Mouse (Mus musculus): ENCODE data around the gene Slc16a10.

Gene Slc16a10

DNA sequence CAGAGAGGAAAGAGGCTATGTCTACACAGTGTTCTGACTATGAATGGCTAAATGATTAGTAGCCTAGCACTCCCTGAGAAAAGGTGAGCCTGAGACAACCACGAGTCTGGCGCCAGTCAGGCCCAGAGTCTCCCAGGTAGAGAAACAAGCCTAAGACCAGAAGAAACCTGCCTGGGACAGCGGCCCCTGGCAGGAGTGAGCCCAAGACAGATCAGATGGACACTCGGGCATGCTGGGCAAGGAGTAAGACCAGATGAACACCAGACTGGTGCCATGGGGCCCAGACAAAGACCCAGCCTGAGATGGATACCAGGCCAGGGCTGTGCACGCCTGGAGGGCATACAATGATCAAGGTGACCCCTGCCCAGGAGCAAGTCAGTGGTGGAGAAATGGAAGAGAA lies 32.5 kb downstream of the Slc16a10 start:
- ATAC-seq (ENCODE audit: low TSS enrichment) = no peak

DNA sequence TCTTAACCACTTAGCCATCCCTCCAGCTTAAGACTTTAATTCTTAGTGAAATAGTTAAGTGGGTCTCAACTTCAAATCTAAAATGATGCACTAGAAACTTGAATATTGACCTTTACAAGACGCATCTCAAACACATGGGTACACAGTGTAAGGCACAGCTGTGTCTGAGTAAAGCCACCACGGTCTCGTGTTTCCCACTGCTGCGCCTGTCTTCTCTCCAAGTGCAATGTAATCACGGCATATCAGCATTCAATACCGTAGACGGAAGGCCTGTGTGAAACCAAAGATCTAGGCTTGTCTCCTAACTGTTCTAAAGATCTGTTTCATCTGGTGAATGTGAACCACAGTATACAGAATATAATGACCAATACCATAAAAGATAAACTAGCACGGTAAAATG lies 33.1 kb downstream of the Slc16a10 start:
- ATAC-seq (ENCODE audit: low TSS enrichment) = no peak

DNA sequence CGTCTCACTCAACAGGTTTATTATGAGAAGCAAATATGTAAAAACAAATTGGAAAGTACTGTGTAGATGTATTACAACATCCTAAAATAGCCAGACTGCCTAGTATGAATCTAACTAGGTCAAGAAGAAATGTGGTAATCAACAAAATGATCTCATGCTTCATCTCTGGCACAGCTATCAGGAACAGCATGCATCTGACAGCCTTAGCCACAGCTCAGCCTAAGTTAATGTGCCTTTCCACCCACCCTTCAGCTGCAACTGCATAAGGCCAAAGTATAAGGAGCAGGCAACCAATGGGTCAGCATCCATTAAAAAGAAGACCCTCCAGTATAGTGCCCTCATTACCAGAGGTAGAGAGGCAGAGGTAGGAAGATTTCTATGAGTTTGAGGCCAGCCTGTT lies 34.1 kb downstream of the Slc16a10 start:
- ATAC-seq (ENCODE audit: low TSS enrichment) = peak; percentile 96

DNA sequence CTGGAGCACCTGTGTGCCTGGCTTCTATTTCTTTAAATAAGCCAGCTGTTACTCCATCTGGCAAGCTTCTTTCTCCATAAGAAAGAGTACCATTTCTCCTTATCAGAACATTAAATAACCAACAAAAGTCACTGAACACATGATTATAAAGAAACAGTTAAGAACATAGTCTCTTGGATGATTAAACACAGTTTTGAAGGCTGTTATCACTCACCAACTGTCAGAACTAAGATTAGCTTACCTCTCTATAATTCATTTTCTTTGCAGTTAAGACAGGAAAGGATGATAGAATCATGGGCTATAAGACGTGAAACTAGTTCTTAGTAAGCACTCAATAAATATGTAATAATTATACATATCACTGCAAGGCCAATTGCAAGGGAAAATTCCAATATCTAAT lies 36.9 kb downstream of the Slc16a10 start:
- ATAC-seq (ENCODE audit: low TSS enrichment) = no peak

DNA sequence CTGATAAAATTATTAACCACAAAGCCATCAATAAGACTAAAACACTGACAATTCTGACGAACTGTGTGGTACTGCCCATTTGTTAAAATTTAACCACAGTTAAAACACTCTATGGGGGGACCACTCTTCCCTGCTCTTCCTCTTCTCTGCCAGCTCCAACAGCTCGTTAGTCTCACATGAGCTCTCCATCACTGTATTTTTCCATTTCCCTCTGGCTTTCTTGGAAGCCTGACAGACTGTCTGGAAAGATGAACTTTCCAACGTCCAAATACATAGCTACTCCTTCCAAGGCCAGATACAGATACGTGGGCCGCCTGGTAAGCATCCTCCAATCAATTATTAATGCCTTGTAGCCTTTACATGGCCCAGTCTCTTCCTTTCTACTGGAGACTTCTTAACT lies 38.3 kb downstream of the Slc16a10 start:
- ATAC-seq (ENCODE audit: low TSS enrichment) = no peak

DNA sequence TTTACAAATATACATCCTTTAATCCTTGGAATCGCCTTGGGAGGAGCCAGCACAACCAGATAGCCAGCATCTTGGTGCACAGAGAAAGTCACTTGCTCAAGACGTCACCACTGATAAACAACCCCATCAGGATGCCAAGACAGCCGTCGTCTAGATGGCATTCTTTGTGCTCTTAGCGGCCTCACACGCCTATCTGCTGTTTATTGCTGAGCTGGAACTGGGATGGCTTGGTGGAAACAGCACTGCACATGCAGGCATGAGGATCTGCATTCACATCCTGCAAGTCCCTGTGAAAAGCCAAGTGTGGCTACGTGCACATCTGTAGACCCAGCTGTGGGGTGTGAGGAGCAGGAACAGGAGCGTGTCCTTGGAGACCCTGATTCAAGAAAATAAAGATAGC lies 39.1 kb downstream of the Slc16a10 start:
- ATAC-seq (ENCODE audit: low TSS enrichment) = no peak

DNA sequence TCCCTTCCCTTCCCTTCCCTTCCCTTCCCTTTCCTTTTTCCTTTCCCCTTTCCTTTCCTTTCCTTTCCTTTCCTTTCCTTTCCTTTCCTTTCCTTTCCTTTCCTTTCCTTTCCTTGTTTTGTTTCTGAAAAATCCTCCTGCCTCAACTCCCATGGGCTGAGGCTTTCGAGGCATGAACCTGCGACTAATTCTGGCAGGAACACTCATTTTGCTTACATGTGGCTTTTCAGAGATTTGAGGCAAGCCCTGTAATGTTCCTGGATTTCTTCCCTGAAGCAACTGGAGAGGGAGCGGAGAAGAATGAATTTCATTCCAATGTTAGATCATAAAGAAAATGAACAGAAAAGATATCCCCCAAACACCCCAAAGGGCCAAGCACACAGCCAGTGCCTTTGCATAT lies 39.9 kb downstream of the Slc16a10 start:
- no peak for ATAC-seq (ENCODE audit: low TSS enrichment)

DNA sequence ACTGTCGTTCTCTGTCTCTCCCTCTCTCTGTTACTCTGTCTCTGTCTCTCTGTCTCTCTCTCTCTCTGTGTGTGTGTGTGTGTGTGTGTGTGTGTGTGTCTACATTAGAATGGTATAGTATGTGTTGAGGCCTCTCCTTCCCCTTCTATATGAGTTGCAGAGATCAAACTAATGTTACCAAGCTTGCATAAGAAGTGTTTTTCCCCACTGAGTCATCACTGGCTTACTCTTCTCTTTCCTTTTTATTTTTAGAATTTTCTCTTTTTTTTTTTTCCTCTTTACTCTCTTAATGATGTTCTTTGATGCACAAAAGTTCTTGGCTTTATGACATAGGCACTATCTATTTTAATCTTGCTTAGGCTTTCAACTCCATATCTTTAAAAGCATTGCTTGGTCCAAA lies 43.6 kb downstream of the Slc16a10 start:
- ATAC-seq (ENCODE audit: low TSS enrichment) = peak; percentile 88

DNA sequence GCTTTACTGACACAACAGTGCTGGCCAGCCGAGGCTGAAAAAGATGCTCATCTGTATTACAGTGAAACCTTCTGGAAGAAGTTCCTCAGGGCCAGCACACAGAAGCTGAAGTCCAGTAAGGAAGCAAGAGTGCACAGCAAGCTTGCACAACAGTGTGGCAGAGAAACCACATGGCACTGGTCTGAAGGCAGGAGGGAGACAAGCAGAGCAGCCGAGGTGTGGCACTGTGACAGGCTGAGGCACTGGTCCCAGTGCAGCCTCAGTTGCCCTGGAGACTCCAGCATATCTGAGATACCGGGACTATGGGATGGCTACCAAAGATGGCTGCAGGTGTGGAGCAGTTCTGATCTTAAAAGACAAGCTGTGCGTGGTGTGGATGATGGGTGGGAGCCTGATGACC lies 44.5 kb downstream of the Slc16a10 start:
- no peak for ATAC-seq (ENCODE audit: low TSS enrichment)

DNA sequence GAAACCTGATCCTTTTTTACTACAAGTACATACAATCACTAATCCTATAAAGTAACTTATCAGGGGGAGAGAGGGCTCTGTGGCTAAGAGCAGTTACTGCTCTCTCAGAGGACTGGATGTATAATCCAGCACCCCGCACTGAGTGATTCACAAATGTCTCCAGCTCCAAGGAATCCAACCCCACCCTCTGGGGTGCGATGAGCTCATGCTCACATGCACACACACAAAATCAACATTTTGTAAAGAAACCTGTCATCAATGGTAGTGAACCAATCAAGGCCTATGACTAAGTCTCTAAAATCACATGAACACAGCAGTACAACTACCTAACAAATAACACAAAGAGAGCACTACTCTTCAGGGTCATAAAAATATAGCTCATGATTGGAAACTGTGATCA lies 47.3 kb downstream of the Slc16a10 start:
- ATAC-seq (ENCODE audit: low TSS enrichment) = peak; percentile 35; the same call in 1 of the 2 replicates

DNA sequence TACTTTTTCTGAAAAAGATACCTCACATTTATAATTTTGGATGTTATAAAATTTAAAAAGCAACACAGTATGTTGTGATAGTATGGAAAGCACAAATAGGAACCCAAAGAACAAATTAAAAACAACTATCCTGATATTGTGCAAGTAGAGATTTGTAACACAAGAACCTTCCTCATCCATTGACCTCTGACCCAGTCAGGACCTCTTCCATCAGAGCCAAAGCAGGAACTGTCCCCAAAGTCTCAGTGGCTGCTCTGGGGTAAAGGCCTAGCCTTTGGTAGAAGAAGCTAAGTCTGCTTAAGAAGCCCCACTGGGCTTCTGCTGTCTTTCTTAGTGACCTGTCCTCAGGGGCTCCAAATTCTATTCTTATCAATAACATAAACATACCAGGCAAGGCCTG lies 48.5 kb downstream of the Slc16a10 start:
- ATAC-seq (ENCODE audit: low TSS enrichment) = no peak

DNA sequence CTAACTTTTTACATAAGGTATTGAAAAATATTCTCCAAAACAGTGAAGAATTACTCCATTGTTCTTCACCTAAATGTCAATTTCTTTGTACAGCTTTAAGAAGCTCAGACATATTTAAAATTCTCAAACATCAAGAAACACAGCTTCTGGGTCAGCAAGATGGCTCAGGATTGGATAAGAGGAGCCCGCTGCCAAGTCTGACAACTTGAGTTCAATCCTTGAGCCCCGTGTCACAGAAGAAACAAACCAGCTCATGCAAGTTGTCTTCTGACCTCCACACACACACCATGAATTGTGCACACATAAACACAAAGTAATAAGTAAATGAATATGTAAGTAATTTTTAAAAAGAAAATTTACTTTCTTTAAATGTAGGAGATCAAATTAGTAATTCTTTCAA lies 50.6 kb downstream of the Slc16a10 start:
- no peak for ATAC-seq (ENCODE audit: low TSS enrichment)

DNA sequence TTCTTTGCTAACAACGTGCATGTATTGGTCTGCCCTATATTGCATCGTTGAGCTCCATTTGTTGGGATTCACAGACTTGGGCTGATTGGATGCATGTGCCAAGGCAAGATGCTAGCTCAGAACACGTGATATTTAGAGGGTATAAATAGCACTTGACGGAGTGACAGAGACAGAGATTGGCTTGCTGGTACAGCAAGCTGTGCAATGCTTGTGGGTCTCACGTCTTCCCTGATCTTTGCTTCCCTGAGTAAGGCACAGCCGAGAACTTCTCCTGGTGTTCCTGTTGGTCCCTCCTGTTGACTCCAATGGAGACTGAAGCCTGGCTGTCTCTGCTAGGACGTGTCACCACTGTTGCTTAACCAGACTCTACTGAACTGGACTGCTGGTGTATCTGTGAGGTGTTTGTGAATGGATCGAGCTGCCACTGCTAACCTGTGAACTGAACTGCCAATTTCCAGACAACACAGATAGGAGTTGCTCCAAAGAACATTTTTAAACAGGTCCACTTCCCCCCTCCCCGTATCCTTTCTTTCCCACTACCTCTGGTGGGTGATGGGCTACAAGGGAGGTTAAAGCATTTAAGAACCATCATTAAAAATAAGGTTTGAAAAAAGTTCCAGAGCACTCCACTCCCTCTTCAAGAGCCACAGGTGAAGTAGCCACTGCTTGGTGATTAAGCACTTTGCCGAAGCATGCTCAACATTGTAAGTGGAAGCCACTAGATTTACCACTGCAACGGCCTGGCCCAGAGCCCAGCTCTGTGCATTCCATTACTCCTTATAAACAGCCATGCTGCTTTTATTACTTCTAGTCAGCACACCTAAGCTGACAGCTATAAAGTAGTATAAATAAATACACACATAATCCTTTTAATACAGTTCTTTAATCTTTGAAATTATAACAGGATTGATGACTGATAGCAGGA lies 51.3 kb downstream of the Slc16a10 start:
- no peak for ATAC-seq (ENCODE audit: low TSS enrichment)

DNA sequence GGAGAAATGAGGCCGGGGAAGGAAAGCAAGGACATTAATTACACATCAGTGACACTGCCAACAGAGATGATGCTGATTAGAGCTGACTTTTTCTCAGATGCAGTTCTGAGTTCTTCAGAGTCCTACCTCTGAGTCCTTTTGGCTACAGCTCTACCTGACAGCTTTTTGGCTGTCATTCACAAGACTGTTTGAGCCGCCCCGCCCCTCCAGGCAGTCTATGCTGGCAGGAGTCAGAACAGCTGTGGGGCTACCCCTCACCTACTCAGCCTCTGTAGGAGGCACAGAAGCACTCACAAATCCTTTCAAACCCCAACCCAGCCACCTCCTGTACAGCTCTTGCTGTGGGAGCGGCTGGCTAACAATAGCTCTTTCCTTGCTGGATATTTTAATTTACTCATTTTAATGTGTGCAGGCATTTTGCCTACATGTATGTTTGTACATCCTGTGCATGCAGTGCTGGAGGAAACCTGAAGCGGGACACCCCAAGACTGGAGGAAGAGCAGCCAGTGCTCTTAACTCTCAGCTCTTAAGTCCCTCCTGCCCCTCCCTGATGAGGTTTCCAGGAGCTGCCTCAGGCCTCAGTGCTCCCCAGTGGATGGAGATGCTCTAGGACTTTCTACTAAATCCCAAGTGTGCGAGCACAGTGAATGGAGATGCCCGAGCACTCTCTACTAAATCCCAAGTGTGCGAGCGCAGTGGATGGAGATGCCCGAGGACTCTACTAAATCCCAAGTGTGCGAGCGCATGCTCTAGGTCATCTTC lies 57.5 kb downstream of the Slc16a10 start:
- peak; percentile 85 for ATAC-seq (ENCODE audit: low TSS enrichment)

DNA sequence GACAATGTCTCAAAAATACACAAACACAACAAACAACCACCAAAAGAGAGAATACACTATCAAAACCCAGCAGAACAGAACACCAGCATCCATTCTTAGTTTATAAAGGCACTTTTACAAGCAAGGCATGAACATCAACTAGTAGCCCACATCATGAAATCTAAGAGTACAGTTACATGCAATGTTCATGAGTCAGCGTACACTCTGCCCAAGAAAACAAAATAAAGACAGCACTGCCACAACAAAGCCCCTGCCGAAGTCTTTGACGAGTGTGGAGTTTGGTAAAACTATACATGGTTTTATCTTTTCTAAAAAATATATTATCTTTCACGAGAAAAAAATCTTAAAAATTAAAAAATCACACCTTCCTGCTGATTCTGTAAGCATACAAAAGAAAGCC lies 58.5 kb downstream of the Slc16a10 start:
- no peak for ATAC-seq (ENCODE audit: low TSS enrichment)

DNA sequence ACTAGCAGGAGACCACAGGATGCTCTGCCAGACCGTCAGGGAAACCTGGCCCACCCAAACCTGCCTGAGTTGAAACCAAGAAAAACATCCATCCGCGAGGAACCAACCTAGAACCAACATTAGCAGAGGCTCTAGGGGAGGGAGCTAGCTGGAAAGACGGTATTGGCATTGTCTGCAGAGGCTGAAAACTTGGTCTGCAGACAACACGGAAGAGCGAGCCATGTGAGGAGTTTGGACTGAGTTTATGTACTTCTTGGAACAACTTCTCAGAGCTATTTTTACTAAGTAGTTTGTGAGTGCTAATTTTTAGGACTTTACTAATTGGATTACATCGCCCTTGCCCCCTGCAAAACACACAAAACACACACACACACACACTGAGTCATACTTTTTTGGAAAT lies 59.4 kb downstream of the Slc16a10 start:
- ATAC-seq (ENCODE audit: low TSS enrichment) = no peak

DNA sequence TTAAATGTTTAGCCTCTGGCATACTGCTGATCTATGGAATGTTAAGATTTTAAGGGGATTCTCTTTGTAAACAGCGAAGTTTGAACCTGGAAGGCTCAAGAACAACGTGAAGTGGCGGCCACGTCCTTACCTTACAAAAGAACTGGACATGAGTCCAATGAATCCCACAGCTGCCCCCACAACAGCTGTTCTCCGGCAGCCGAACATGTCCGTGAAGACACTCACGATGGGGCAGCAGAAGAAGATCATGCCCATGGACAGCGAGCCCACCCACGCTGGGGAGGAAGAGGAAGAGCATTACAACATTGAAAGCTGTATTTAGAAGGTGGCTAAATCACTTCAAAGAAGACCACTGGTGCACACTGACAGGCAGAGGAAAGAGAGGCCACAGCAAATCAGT lies 61.5 kb downstream of the Slc16a10 start:
- no peak for ATAC-seq (ENCODE audit: low TSS enrichment)

DNA sequence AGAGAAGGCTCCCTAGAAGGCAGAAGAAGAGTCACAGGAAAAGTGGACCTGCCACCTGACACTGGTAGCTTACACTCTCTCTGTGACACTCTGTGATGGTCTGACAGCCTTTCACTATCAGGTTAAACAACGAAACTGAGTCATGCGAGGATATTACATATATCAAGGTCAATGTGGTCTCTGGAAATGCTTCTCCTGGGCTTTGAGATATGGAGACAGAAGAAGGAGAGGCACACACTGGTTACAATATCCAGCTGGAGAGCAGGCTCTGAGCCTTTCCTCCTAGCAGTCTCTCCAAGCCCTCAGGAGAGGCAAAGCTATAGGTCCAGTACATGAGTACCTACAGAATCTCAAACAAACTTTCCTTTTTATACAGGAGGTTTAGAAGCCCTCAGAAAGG lies 62.8 kb downstream of the Slc16a10 start:
- no peak for ATAC-seq (ENCODE audit: low TSS enrichment)

DNA sequence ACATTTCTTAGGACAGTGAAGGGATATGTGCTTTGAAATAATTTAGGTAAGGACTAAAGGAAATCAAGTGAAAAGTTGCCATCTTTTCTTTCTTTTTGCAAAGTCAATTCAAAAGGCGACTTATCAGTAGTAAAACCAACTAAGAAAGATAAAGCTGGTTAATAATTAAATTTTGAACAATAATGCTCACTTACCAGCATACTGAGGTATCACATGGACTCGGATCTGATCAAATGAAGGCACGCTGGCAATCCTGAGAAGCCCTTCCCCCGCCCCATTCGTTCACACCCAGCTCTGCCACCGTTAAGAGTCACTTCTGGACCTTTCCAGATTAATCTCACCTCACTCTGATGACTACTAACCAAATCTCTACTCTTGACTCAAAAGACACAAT lies 64.1 kb downstream of the Slc16a10 start:
- ATAC-seq (ENCODE audit: low TSS enrichment) = no peak

DNA sequence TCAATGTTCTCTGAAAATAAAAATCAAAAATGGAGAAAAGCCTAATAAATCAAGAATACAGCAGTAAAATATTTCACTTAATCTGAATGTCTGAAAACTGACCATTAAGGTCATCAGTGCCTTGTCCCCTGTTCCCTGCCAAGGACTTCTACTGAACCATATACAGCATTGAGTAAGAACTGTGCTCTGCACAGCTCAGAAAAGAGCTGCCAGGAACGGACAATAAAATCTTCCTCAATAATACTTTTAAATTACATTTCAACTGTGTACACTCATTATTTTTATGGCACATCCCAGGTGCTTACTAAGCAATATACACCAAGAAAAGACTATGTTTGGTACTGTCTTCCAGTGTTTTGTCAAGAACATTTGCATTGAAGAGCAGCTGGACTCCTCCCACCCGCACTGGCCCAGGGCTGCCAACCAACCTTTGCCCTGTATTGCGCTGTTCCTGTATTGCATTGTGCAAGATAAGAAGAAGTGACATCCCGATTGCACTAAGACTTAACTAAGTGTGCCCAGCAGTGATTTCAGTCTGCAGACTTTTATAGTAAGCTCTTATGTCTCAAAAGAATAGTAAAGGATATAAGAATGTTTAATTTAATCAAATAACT lies 64.6 kb downstream of the Slc16a10 start:
- ATAC-seq (ENCODE audit: low TSS enrichment) = no peak

DNA sequence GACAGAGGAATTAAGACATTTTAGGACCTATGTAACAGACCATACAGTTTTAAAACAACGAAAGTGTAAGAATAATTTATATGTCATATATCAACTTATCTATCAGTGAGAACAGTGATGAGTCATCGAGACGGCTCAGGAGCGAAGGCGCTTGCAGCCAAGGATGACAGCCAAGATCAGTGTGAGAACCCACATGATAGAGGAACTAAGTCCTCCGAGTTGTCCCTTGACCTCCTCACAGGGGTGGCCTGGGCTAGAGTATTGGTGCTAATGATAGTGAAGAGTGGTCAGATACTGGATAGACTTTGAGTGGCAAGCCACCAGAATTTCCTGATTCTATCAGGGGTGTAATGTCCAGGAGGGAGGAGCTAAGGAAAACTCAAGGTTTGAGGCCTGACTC lies 68.5 kb downstream of the Slc16a10 start:
- ATAC-seq (ENCODE audit: low TSS enrichment) = no peak

DNA sequence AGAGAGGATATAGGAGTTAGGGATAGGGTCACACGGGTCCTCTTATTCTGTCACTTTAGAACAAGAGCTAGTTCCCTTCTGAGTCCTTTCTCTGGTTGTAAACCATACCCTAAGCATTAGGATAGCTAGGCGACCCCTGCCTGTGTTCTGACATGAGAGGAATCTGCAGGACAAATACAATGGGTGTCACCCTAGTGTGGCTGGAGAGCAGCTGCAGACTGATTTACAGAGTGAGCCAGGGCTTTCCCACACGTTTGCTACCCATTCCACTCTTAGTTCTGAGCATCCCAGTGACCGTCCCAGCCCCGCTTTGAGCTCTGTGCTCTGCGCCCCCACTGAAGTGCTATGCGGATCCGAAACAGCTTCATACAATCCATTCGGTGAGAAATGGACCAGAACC lies 71.4 kb downstream of the Slc16a10 start:
- ATAC-seq (ENCODE audit: low TSS enrichment) = no peak

DNA sequence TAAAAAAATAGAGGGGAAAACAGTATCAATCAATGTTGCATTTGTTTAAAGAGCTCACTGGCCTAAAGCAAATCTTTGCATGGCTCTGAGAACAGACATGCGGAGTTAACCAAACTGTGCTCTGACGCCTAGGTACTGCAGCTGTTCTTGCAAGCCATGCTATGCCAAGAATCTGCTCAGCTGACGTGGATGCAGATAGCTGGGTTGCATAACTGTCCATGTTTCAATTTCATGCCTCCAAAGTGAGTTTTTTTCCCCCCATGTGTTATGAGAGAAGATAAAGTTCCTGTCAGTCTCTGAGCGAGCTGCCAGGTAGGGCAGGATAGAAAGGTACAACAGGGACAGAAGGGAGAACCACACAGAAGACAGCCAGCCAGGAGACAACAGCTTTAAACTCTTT lies 72.8 kb downstream of the Slc16a10 start:
- peak; percentile 98 for ATAC-seq (ENCODE audit: low TSS enrichment)

Data from frontal cortex, adult (tissue).